Mouse (Mus musculus) embryonic fibroblast, embryonic 13.5 days (primary cell): ENCODE data around the gene Fuz. TPM values are rescaled to one million over a fixed set of nuclear protein-coding genes. Genes with fewer than 3 reads are reported as not detected.
"Not testable (repeated sequence)": the region's sequence is repeated elsewhere in the genome, so short reads cannot be mapped to it uniquely, and the experiment has no call there.

Source experiments
- H3K27ac ChIP-seq: 2 replicates; pipeline ENCODE4 v1.5.1; 2012; ENCODE audit warnings: low read length, control low read depth, inconsistent platforms; ENCODE audit not compliant: insufficient read depth
- H3K4me1 ChIP-seq: 2 replicates; pipeline ENCODE4 v1.6.1; 2011; ENCODE audit warnings: low read length; ENCODE audit not compliant: control insufficient read depth, insufficient read depth
- H3K4me3 ChIP-seq: 2 replicates; pipeline ENCODE4 v1.5.1; 2011; ENCODE audit warnings: mild to moderate bottlenecking, control low read depth, low read length; ENCODE audit not compliant: insufficient read depth
- CTCF ChIP-seq: IDR thresholded peaks from 2 replicates; pipeline ENCODE4 v1.5.1; 2011; ENCODE audit warnings: mild to moderate bottlenecking, control low read depth, low read length, moderate library complexity, borderline replicate concordance; ENCODE audit not compliant: insufficient read depth
- POLR2A ChIP-seq: IDR thresholded peaks from 2 replicates; pipeline ENCODE4 v1.6.1; 2011; ENCODE audit warnings: low read depth, mild to moderate bottlenecking, control low read depth, low read length, moderate library complexity
- polyA plus RNA-seq: library from polyadenylated mRNA; stranded (reverse); fragments of >200 nt; gene quantifications from 2 replicates; pipeline ENCODE4 v1.2.4, GENCODE M21; 2011; ENCODE audit warnings: low read depth; ENCODE audit not compliant: missing spikeins, insufficient read length

The Fuz gene
- polyA plus RNA-seq, 1 experiment, result 11.1 TPM

- Histone ChIP-seq H3K4me3 (peak overlapping the region; percentile 47), H3K27ac (0 out of 2 replicates have a peak overlapping the region, but pooled peaks have one; percentile 7), H3K4me1 (0 out of 2 replicates have a peak, but pooled peaks cover 7% of the 10 kb centered on the region)
- no peak for TF ChIP-seq CTCF
- no peak for TF ChIP-seq POLR2A
Observed at GRCm38 (mm10) chr7:44868465-44868864, 27.4 kb upstream of the Fuz start.

DNA sequence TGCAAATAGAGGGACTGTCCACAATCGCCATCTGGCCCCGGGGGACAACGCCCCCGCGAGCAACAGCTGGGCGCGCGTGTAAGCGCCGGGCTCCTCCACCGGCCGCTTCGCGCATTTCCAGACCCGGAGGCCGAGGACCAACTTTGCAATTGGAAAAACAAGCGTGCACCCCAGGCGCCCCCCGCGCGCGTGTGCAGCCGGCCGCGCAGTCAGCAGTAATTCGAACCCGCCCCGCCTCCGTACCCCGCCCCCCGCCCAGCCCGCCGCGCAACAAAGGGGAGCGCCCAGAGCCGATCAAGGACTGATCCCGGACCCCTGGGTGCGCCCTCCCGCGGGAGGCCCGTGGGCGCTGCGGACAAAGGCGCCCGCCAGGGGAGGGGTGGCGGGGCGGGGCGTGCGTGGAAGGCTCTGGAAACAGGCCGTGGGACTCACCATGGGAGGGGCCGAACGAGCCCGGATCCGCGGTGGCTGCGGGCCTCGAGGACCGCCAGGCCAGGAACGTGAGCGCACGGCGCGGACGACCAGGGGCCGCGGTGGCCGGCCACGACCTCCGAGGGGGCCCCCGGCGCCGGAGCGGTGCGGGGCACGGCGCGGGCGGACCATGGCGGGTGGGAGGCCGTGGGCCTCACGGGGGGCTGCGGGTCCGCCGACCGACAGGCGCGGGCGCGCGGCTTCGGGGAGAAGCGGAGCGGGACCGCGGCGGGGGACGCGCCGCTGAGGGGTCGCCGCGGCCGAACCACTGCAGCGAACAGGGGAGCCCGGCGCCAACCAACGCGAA lies 26.8 kb upstream of the Fuz start:
- 0 out of 2 replicates have a peak, but pooled peaks cover 7% of the 10 kb centered on the region for H3K4me1 ChIP-seq
- peak overlapping the region; percentile 89 for H3K27ac ChIP-seq
- TF ChIP-seq POLR2A (no peak; the same call in 1 of the 2 replicates), CTCF (no peak)
- H3K4me3 ChIP-seq, result peak overlapping the region; percentile 47

- Histone ChIP-seq H3K27ac (peak within 1 kb of the TSS; percentile 89), H3K4me3 (peak within 1 kb of the TSS; percentile 47), H3K4me1 (0 out of 2 replicates have a peak, but pooled peaks cover 7% of the 10 kb centered on the region)
- TF ChIP-seq CTCF, result no peak
- peak; percentile 88 for TF ChIP-seq POLR2A
Observed at GRCm38 (mm10) chr7:44869697-44870528, 26.0 kb upstream of the Fuz start, which contains the start of gene Ptov1. Ptov1 (minus strand) TSS chr7:44869788.

DNA sequence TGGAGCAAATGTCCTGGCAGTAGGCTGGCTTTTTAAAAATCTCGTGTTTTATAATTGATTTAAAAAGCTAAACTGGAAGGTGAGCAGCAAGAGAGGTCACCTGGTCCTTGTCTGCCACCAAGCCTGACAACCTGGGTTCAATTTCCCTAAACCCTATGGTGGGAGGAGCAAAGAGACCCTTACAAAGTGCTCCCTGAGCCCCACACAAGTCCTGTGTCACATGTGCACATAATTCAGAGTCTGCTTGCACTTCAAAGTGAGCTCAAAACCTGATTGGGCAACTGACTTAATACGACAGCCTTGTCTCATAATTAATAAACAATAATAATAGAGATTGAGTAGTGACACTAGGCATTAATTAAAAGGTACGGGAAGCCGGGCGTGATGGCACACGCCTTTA lies 25.3 kb upstream of the Fuz start:
- H3K4me3 ChIP-seq, result peak overlapping the region; percentile 47; the same call in 1 of the 2 replicates
- 0 out of 2 replicates have a peak, but pooled peaks cover 7% of the 10 kb centered on the region for H3K4me1 ChIP-seq
- peak overlapping the region; percentile 89 for H3K27ac ChIP-seq
- TF ChIP-seq POLR2A (no peak; the same call in 1 of the 2 replicates), CTCF (no peak)

DNA sequence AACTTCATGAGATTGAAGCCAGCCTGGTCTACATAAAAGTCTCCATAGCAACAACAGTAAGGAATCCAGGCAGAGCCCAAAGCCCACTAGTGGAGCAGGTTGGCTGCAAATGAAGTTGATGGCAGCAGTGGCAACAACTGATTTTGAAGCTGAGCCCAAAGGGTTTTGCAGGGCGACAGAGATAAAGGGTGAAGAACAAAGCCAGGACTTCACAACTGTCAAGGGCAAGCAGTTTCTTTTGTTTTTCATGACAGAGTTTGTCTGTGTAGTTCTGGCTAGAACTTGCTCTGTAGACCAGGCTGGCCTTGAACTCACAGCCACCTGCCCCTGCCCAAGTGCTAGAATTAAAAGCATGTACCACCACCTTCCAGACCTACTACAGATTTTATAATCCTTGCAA lies 24.7 kb upstream of the Fuz start:
- no peak for TF ChIP-seq POLR2A
- TF ChIP-seq CTCF, result no peak
- H3K4me1 ChIP-seq, result 0 out of 2 replicates have a peak, but pooled peaks cover 7% of the 10 kb centered on the region
- H3K27ac ChIP-seq, result no peak overlapping the region
- H3K4me3 ChIP-seq, result no peak overlapping the region

- H3K4me3 ChIP-seq, H3K4me1 ChIP-seq, H3K27ac ChIP-seq: not testable (repeated sequence)
Observed at GRCm38 (mm10) chr7:44871774-44872173, 24.1 kb upstream of the Fuz start.

- Histone ChIP-seq H3K4me3 (no peak overlapping the region), H3K4me1 (no peaks in the 10 kb centered on the region), H3K27ac (no peak overlapping the region)
- TF ChIP-seq CTCF (no peak), POLR2A (no peak)
Observed at GRCm38 (mm10) chr7:44877833-44878232, 18.0 kb upstream of the Fuz start.

GRCm38 (mm10) chr7:44883036-44883435 lies 12.8 kb upstream of the Fuz start:
- Histone ChIP-seq H3K27ac (no peak overlapping the region), H3K4me1 (no peaks in the 10 kb centered on the region), H3K4me3 (no peak overlapping the region)
- TF ChIP-seq CTCF (no peak), POLR2A (no peak)

- no peak overlapping the region for H3K4me3 ChIP-seq
- no peak overlapping the region for H3K27ac ChIP-seq
- no peak for TF ChIP-seq POLR2A
- TF ChIP-seq CTCF, result no peak
- H3K4me1 ChIP-seq, result no peaks in the 10 kb centered on the region
Observed at GRCm38 (mm10) chr7:44884637-44885036, 11.2 kb upstream of the Fuz start.

- TF ChIP-seq POLR2A (no peak), CTCF (no peak)
- H3K4me1 ChIP-seq, result 0 out of 2 replicates have a peak, but pooled peaks cover 3% of the 10 kb centered on the region
- H3K4me3 ChIP-seq, result no peak overlapping the region
- no peak overlapping the region for H3K27ac ChIP-seq
Observed at GRCm38 (mm10) chr7:44886964-44887363, 8.9 kb upstream of the Fuz start.
